Mouse (Mus musculus) cerebellum, postnatal 14 days (tissue): ENCODE data around the gene E030018B13Rik.

Experiments used
- DNase-seq, 2 experiments: peaks; one replicate each; pipeline ENCODE4 v3.0.0; 2021; ENCODE audit warnings: mixed read lengths in 2 of 2

Gene E030018B13Rik

GRCm38 (mm10) chr7:63916268-63916907 lies at the start of gene E030018B13Rik:
Gene E030018B13Rik, plus strand, starts transcription at chr7:63916857.
- peak; percentile 53 to 70 for DNase-seq

GRCm38 (mm10) chr7:63868356-63868918 lies 48.2 kb upstream of the E030018B13Rik start:
- no peak for DNase-seq

- no peak for DNase-seq
These were observed 45.0 kb upstream of the E030018B13Rik start for GRCm38 (mm10) chr7:63871698-63872097.

GRCm38 (mm10) chr7:63873880-63874279 lies 42.8 kb upstream of the E030018B13Rik start:
- DNase-seq, result no peak

- no peak for DNase-seq
These were observed 41.0 kb upstream of the E030018B13Rik start for GRCm38 (mm10) chr7:63875686-63876085.

- no peak for DNase-seq
These were observed 40.0 kb upstream of the E030018B13Rik start for GRCm38 (mm10) chr7:63876640-63877039.

GRCm38 (mm10) chr7:63877610-63878009 lies 39.0 kb upstream of the E030018B13Rik start:
- no peak for DNase-seq

GRCm38 (mm10) chr7:63879583-63879982 lies 37.1 kb upstream of the E030018B13Rik start:
- DNase-seq, result peak; percentile 68 to 74

- DNase-seq, result peak; percentile 71 to 80
These were observed 33.9 kb upstream of the E030018B13Rik start for GRCm38 (mm10) chr7:63882739-63883138.

- DNase-seq, result no peak
These were observed 31.6 kb upstream of the E030018B13Rik start for GRCm38 (mm10) chr7:63885025-63885424.

GRCm38 (mm10) chr7:63887034-63887551 lies 29.6 kb upstream of the E030018B13Rik start:
- DNase-seq, result peak in 1 of 2 experiments; percentile 15

- peak in 1 of 2 experiments; percentile 20 for DNase-seq
These were observed 29.0 kb upstream of the E030018B13Rik start for GRCm38 (mm10) chr7:63887602-63888123.

GRCm38 (mm10) chr7:63888674-63889073 lies 28.0 kb upstream of the E030018B13Rik start:
- peak in 1 of 2 experiments; percentile 27 for DNase-seq

GRCm38 (mm10) chr7:63889116-63889975 lies 27.3 kb upstream of the E030018B13Rik start:
- DNase-seq, result peak in 1 of 2 experiments; percentile 46

- peak; percentile 51 to 62 for DNase-seq
These were observed 25.1 kb upstream of the E030018B13Rik start for GRCm38 (mm10) chr7:63891488-63892075.

GRCm38 (mm10) chr7:63893201-63893600 lies 23.5 kb upstream of the E030018B13Rik start:
- DNase-seq, result no peak

- DNase-seq, result no peak
These were observed 22.9 kb upstream of the E030018B13Rik start for GRCm38 (mm10) chr7:63893729-63894128.

GRCm38 (mm10) chr7:63894662-63895061 lies 22.0 kb upstream of the E030018B13Rik start:
- no peak for DNase-seq

GRCm38 (mm10) chr7:63895223-63895622 lies 21.4 kb upstream of the E030018B13Rik start:
- DNase-seq, result no peak

GRCm38 (mm10) chr7:63896276-63896967 lies 20.2 kb upstream of the E030018B13Rik start:
- peak in 1 of 2 experiments; percentile 56 for DNase-seq

- DNase-seq, result peak; percentile 93
These were observed 19.6 kb upstream of the E030018B13Rik start for GRCm38 (mm10) chr7:63896968-63897468.

GRCm38 (mm10) chr7:63897655-63898054 lies 19.0 kb upstream of the E030018B13Rik start:
- DNase-seq, result no peak
